Mouse (Mus musculus): ENCODE data around the gene Scpep1. TPM values are rescaled to one million over a fixed set of nuclear protein-coding genes. Genes with fewer than 3 reads are reported as not detected.
A peak's percentile ranks its signal among the peaks of the same experiment; 100 is the strongest.

The Scpep1 gene
- polyA plus RNA-seq, 1 experiment from 2014 or later, result 33.7 TPM

DNA sequence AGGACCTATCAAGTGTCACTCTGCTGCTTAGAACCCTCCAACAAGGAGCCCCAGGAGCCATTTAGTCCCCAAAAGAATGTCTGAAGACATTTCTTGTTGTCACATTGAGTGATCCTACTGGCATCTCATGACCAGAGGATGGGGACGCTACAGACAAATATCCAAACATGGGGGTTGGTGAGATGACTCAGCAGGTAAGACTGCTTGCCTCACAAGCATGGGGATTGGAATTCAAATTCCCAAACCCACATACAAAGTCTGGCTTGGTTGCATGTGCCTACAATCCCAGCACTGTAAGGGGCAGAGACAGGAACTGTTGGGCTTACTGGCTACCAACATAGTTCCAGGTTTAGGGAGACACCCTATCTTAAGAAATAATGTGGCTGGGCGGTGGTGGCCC is 17.4 kb downstream of the Scpep1 start:
- Histone ChIP-seq H3K27ac (ENCODE audit: low read length) (no peak overlapping the region), H3K9me3 (ENCODE audit: control insufficient read depth, low read length) (no peaks in the 10 kb centered on the region), H3K4me1 (replicated peaks; ENCODE audit: control insufficient read depth, insufficient read depth, low read length) (no peaks in the 10 kb centered on the region), H3K4me2 (ENCODE audit: low read length) (no peak overlapping the region), H3K9ac (replicated peaks; ENCODE audit: low read depth, low read length) (no peak overlapping the region), H3K27me3 (replicated peaks; ENCODE audit: control insufficient read depth, insufficient read depth, low read length) (no peaks in the 10 kb centered on the region), H3K36me3 (ENCODE audit: control insufficient read depth, insufficient read depth) (peaks cover 10% of the 10 kb centered on the region), H3K4me3 (replicated peaks; ENCODE audit: low read length) (no peak overlapping the region)
- WGBS, result 83% methylated on average over 2 of the region's 2 CpGs
- no peak for ATAC-seq

DNA sequence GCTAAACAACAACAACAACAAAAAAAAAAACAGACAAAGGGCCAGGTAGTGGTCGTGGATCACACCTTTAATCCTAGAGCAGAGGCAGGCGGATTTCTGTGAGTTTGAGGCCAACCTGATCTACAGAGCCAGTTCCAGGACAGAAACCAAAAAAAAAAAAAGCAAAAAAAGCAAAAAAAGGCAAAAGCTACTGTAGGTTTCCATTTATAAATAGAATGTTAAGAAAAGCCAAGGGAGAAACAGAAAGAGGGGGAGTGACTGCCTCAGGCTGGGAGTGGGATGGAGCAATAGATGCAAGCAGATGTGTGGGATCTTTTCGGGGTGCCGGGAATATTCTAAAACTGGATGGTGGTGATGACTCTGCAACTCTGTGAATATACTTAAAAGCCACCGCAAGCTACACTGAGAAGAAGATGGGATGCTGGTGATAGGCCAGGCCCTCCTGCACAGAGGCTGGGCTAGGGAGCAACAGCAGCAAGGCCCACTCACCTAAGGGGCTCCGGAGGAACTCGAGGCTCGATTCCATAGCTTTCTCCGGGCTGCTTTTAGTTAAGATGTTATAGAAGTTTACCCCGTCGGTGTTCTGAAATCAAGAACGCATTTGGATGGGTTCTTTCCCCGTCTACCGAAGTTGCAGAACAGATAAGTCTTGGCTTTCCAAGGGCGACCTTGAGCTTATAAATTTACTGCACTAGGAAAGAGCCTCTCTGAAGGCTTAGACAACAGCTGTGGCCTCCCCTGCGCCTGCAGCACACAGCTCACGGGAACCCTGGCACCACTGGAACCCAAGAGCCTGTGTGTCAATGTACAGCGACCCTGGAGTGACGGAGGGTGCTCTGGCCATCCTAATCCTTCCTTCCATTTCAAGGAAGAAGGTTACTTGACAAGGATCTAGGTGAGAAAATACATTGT is 20.9 kb downstream of the Scpep1 start:
- Histone ChIP-seq H3K4me3 (replicated peaks; ENCODE audit: low read length) (no peak overlapping the region), H3K27ac (ENCODE audit: low read length) (no peak overlapping the region), H3K36me3 (ENCODE audit: control insufficient read depth, insufficient read depth) (peaks cover 10% of the 10 kb centered on the region), H3K4me2 (ENCODE audit: low read length) (no peak overlapping the region), H3K9ac (replicated peaks; ENCODE audit: low read depth, low read length) (no peak overlapping the region), H3K27me3 (replicated peaks; ENCODE audit: control insufficient read depth, insufficient read depth, low read length) (no peaks in the 10 kb centered on the region), H3K9me3 (ENCODE audit: control insufficient read depth, low read length) (no peaks in the 10 kb centered on the region), H3K4me1 (replicated peaks; ENCODE audit: control insufficient read depth, insufficient read depth, low read length) (no peaks in the 10 kb centered on the region)
- ATAC-seq, result no peak
- 95% methylated on average over 19 of the region's 19 CpGs for WGBS

DNA sequence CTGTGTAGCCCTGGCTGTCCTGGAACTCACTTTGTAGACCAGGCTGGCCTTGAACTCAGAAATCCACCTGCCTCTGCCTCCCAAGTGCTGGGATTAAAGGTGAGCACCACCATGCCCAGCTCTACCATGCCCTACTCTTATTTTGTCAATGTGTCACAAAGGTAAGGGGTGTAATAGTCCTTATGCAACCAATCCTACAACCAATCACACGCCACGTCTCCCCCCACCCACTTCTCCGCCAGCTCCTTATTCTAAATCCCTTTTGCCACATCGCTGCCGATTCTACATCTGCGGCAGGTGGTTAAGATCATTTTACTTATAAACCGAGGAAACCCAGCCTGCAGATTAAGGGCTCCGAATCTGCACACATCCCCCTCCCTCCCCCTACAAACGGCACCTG is 22.2 kb downstream of the Scpep1 start:
- 93% methylated on average over 9 of the region's 9 CpGs for whole genome bisulfite sequencing
- H3K9ac ChIP-seq (replicated peaks; ENCODE audit: low read depth, low read length), result no peak overlapping the region
- no peak for ATAC-seq
- no peaks in the 10 kb centered on the region for H3K4me1 ChIP-seq (replicated peaks; ENCODE audit: control insufficient read depth, insufficient read depth, low read length)
- no peaks in the 10 kb centered on the region for H3K9me3 ChIP-seq (ENCODE audit: control insufficient read depth, low read length)
- no peak overlapping the region for H3K4me2 ChIP-seq (ENCODE audit: low read length)
- H3K4me3 ChIP-seq (replicated peaks; ENCODE audit: low read length), result no peak overlapping the region
- no peak overlapping the region for H3K27ac ChIP-seq (ENCODE audit: low read length)
- peaks cover 9% of the 10 kb centered on the region for H3K36me3 ChIP-seq (ENCODE audit: control insufficient read depth, insufficient read depth)
- no peaks in the 10 kb centered on the region for H3K27me3 ChIP-seq (replicated peaks; ENCODE audit: control insufficient read depth, insufficient read depth, low read length)

DNA sequence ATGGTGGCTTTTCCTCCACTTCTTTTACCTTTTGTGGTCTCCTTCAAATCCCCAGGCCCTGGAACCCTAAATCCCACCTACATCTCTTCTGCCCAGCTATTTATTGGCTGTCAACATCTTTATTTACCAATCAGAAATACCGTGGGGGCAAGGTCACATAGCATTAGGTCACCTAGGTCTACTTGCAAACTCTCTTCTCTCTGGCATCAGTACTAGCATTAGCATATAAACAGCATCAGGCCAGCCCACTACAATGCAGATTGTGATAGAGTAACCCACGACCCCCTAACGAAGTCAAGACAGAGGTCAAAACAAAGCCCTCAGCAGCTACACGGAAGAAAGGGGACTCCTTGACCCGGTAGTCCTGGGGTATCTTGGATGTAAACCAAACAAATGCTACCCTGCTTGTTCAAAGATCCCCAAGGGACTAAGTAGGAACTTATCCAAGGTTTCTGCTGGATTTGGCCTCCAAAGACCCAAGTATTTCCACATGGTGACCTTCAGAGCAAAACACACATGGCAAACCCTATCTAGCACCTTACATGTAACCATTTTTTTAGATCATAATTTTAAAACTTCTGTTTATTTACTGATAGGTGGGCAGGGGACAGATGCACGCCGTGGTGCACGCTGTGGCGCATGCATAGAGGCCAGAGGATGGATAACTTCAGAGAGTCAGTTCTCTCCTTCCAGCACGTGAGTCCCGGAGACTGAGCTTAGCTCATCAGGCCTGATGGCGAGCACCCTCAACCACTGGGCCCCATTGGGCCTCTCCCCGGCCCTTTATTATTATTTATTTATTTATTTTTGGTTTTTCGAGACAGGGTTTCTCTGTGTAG is 23.4 kb downstream of the Scpep1 start:
- 78% methylated on average over 14 of the region's 14 CpGs for WGBS
- ATAC-seq, result no peak
- Histone ChIP-seq H3K9me3 (ENCODE audit: control insufficient read depth, low read length) (no peaks in the 10 kb centered on the region), H3K9ac (replicated peaks; ENCODE audit: low read depth, low read length) (no peak overlapping the region), H3K36me3 (ENCODE audit: control insufficient read depth, insufficient read depth) (peaks cover 9% of the 10 kb centered on the region), H3K27me3 (replicated peaks; ENCODE audit: control insufficient read depth, insufficient read depth, low read length) (no peaks in the 10 kb centered on the region), H3K27ac (ENCODE audit: low read length) (no peak overlapping the region), H3K4me3 (replicated peaks; ENCODE audit: low read length) (no peak overlapping the region), H3K4me1 (replicated peaks; ENCODE audit: control insufficient read depth, insufficient read depth, low read length) (no peaks in the 10 kb centered on the region), H3K4me2 (ENCODE audit: low read length) (no peak overlapping the region)

DNA sequence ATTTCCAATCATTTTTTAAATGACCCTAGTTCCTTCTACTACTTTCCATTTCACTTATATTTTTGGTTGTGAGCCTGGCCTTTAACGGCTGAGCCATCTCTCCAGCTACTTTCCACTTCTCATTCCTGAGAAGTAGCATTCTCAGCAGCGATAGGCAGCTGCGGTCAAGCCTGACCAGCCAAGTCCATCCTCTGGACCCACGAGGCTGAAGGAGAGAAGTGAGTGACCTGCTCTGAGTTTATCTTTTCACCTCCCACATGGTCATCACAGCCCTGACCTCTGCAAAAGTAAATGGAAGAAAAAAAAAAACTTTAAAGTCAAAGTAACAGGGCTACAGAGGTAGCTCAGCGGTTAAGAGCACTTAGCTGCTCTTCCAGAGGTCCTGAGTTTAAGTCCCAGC is 28.7 kb downstream of the Scpep1 start:
- ATAC-seq, result no peak
- Histone ChIP-seq H3K36me3 (ENCODE audit: control insufficient read depth, insufficient read depth) (peaks cover 15% of the 10 kb centered on the region), H3K4me3 (replicated peaks; ENCODE audit: low read length) (no peak overlapping the region), H3K27me3 (replicated peaks; ENCODE audit: control insufficient read depth, insufficient read depth, low read length) (no peaks in the 10 kb centered on the region), H3K4me2 (ENCODE audit: low read length) (no peak overlapping the region), H3K4me1 (replicated peaks; ENCODE audit: control insufficient read depth, insufficient read depth, low read length) (no peaks in the 10 kb centered on the region), H3K9me3 (ENCODE audit: control insufficient read depth, low read length) (no peaks in the 10 kb centered on the region), H3K27ac (ENCODE audit: low read length) (no peak overlapping the region), H3K9ac (replicated peaks; ENCODE audit: low read depth, low read length) (no peak overlapping the region)
- WGBS, result 96% methylated on average over 5 of the region's 5 CpGs

DNA sequence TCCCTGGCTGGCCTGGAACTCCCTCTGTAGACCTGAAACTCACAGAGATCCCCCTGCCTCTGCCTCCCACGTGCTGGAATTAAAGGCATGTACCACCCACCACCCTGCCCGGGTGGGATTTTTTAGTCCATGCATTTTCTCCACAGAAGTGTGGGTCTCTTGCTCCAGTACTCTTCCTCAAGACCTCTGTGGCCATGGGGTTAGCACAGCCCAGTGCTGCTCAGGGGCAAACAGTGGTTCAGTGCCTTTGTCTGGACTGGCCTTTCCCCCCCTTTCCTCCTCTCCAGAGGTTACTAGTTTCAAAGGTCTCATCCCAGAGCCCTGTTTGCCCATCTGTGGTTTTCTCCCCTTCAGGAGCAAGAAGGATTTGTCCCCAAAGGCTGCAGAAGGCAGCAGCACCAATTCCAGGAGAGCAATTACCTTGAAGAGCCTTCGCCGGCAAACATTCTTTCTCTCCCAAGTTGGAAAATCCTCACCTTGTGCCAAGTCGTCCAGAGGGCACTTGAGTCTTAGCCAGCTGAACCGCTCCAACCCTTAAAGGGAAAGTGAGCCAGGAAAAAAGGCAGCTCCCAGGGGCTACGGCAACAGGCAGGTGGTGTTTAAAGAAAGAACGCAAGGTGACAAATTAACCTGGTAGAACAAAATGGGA is 45.8 kb downstream of the Scpep1 start:
- no peaks in the 10 kb centered on the region for H3K36me3 ChIP-seq (ENCODE audit: control insufficient read depth, insufficient read depth)
- no peak overlapping the region for H3K27ac ChIP-seq (ENCODE audit: low read length)
- no peaks in the 10 kb centered on the region for H3K9me3 ChIP-seq (ENCODE audit: control insufficient read depth, low read length)
- H3K4me2 ChIP-seq (ENCODE audit: low read length), result no peak overlapping the region
- no peaks in the 10 kb centered on the region for H3K4me1 ChIP-seq (replicated peaks; ENCODE audit: control insufficient read depth, insufficient read depth, low read length)
- no peak overlapping the region for H3K9ac ChIP-seq (replicated peaks; ENCODE audit: low read depth, low read length)
- no peaks in the 10 kb centered on the region for H3K27me3 ChIP-seq (replicated peaks; ENCODE audit: control insufficient read depth, insufficient read depth, low read length)
- H3K4me3 ChIP-seq (replicated peaks; ENCODE audit: low read length), result no peak overlapping the region
- ATAC-seq, result no peak
- 73% methylated on average over 8 of the region's 8 CpGs for WGBS

DNA sequence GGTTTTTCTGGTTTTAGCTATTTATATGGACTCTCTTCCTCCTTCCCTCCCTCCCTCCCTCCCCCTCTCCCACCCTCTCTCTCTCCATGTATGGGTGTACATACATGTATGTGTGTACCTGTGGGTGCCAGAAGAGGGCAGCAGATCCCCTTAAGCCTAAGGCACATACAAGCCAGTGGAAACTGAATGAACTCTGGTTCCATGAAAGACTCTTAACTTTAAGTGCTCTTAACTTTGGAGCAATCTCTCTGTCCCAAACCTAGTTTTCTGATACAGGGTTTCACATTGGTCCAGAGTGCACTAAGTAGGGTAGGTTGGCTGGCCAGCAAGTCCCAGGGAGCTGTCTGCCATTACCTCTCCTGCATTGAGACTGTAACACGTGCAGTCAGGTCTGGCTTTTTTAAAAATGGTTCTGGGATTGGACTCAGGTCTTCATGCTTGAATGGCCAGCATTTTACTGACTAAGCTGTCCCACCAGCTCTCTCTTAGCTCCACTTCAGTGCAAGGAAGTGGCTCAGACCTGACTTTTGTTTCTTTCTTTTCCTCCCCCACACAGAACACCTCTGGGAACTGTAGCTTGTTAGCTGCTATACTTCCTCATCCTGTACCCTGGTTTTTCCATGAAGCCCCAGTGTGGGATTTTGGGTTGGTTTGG is 46.6 kb downstream of the Scpep1 start:
- 0 out of 2 replicates have a peak, but pooled peaks have one; percentile 50 for ATAC-seq

DNA sequence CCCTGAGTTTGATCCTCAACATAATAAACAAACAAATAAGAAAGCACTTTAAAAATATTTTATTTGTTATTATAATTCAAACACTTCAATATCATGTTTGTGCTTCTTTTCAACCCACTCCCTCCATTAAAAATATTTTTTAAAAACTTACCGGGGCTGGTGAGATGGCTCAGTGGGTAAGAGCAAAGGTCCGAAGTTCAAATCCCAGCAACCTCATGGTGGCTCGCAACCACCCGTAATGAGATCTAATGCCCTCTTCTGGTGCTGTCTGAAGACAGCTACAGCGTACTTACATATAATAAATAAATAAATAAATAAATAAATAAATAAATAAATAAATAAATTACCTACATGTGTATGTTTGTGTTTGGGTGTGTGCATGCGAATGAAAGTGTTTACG is 47.4 kb downstream of the Scpep1 start:
- H3K9me3 ChIP-seq (ENCODE audit: control insufficient read depth, low read length), result no peaks in the 10 kb centered on the region
- H3K4me2 ChIP-seq (ENCODE audit: low read length), result no peak overlapping the region
- no peak for ATAC-seq
- 95% methylated on average over 7 of the region's 7 CpGs for WGBS
- no peak overlapping the region for H3K9ac ChIP-seq (replicated peaks; ENCODE audit: low read depth, low read length)
- H3K27me3 ChIP-seq (replicated peaks; ENCODE audit: control insufficient read depth, insufficient read depth, low read length), result no peaks in the 10 kb centered on the region
- no peak overlapping the region for H3K4me3 ChIP-seq (replicated peaks; ENCODE audit: low read length)
- no peaks in the 10 kb centered on the region for H3K36me3 ChIP-seq (ENCODE audit: control insufficient read depth, insufficient read depth)
- no peak overlapping the region for H3K27ac ChIP-seq (ENCODE audit: low read length)
- H3K4me1 ChIP-seq (replicated peaks; ENCODE audit: control insufficient read depth, insufficient read depth, low read length), result no peaks in the 10 kb centered on the region

More for the DNA sequence above, 46.6 kb downstream of the Scpep1 start:
- H3K27ac ChIP-seq (ENCODE audit: low read length), result no peak overlapping the region
- WGBS, result 100% methylated on average over 1 of the region's 1 CpGs
- H3K4me3 ChIP-seq (replicated peaks; ENCODE audit: low read length), result no peak overlapping the region
- H3K9me3 ChIP-seq (ENCODE audit: control insufficient read depth, low read length), result no peaks in the 10 kb centered on the region
- H3K9ac ChIP-seq (replicated peaks; ENCODE audit: low read depth, low read length), result no peak overlapping the region
- H3K4me1 ChIP-seq (replicated peaks; ENCODE audit: control insufficient read depth, insufficient read depth, low read length), result no peaks in the 10 kb centered on the region
- no peaks in the 10 kb centered on the region for H3K36me3 ChIP-seq (ENCODE audit: control insufficient read depth, insufficient read depth)
- no peaks in the 10 kb centered on the region for H3K27me3 ChIP-seq (replicated peaks; ENCODE audit: control insufficient read depth, insufficient read depth, low read length)
- H3K4me2 ChIP-seq (ENCODE audit: low read length), result no peak overlapping the region

Measured in forebrain, embryonic 16.5 days (tissue).